Mouse (Mus musculus): ENCODE results near the gene Tanc1. TPM values are rescaled to one million over a fixed set of nuclear protein-coding genes. Genes with fewer than 3 reads are reported as not detected.
"Not testable (repeated sequence)": the region's sequence is repeated elsewhere in the genome, so short reads cannot be mapped to it uniquely, and the experiment has no call there.

The Tanc1 gene
- total and polyA plus RNA-seq, 2 experiments from 2014 or later: 2.7 to 7.3 TPM

DNA sequence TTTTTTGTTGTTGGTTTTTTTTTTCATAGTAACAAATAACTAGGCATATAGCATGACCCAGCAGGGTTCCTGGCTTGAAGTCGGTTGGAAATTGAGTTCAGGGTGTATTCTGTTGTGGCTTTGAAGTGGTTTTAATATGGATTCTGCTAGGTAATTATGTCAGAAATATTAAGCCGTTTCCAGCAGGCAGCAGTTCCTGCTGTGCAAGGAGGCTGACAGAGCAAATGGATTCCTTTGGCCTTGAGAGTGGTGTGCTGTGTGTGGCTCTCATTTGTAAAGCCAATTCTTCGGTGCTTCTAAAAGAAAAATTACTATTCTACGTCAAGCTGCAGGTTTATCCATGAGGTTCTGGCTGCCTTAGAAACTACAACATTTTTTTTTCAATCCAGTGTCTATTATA lies 228.3 kb downstream of the Tanc1 start:
- Histone ChIP-seq H3K27ac (ENCODE audit: low read depth, low read length) (peak overlapping the region; percentile 4; the same call in 1 of the 2 replicates), H3K4me3 (ENCODE audit: low read depth, low read length) (no peak overlapping the region), H3K9ac (replicated peaks; ENCODE audit: low read length, poor library complexity, severe bottlenecking) (no peak overlapping the region), H3K9me3 (ENCODE audit: low read length) (no peaks in the 10 kb centered on the region), H3K4me2 (ENCODE audit: low read depth, low read length, poor library complexity, severe bottlenecking) (no peak overlapping the region), H3K36me3 (ENCODE audit: insufficient read depth, low read length) (peaks cover 5% of the 10 kb centered on the region; the same call in 1 of the 2 replicates), H3K27me3 (ENCODE audit: insufficient read depth, low read length) (no peaks in the 10 kb centered on the region), H3K4me1 (ENCODE audit: insufficient read depth, low read length) (0 out of 2 replicates have a peak, but pooled peaks cover 5% of the 10 kb centered on the region)
- ATAC-seq (ENCODE audit: low FRiP score) (no peak), DNase-seq (ENCODE audit: low spot score) (peak; percentile 32)
- no peak for TF ChIP-seq CTCF (IDR thresholded peaks at IDR 0.05)
- 14% methylated on average over 4 of the region's 4 CpGs for WGBS

DNA sequence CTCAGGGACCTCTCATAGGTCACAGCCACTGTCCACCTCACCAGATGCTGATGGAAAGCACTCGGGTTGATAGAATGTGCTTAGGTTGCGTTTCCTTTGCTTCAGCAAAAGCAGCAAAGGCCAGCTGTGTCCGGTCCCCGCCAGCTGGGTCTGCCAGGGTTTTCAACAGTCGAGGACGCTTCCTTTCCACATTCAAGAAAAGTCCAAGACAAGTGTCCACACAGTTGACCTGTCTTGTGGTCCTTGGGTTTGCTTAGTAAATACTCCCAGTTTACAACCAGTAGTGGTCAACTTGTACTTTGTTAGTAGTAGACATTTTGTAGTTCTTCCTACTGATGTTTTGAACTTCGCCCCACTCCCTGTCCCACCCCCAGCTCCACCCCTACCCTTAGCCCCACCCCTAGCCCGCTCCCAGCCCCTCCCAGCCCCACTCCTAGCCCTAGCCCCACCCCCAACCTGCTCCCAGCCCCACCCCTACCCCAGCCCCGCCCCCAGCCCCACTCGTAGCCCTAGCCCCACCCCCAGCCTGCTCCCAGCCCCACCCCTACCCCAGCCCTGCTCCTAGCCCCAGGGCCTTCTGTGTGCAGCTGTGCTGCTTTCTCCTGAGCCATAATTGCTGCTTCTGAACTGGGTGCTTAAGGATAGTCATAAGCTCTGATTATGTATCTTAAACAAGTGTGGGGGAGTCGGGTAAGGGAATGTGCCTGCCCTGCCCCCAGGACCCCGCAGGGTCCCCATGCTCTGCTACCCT lies 229.5 kb downstream of the Tanc1 start:
- DNase-seq (ENCODE audit: low spot score): no peak
- Histone ChIP-seq H3K27me3 (ENCODE audit: insufficient read depth, low read length) (no peaks in the 10 kb centered on the region), H3K9me3 (ENCODE audit: low read length) (no peaks in the 10 kb centered on the region), H3K4me1 (ENCODE audit: insufficient read depth, low read length) (0 out of 2 replicates have a peak, but pooled peaks cover 5% of the 10 kb centered on the region), H3K36me3 (ENCODE audit: insufficient read depth, low read length) (peaks cover 2% of the 10 kb centered on the region; the same call in 1 of the 2 replicates), H3K27ac (ENCODE audit: low read depth, low read length) (0 out of 2 replicates have a peak overlapping the region, but pooled peaks have one; percentile 4), H3K9ac (replicated peaks; ENCODE audit: low read length, poor library complexity, severe bottlenecking) (no peak overlapping the region), H3K4me2 (ENCODE audit: low read depth, low read length, poor library complexity, severe bottlenecking) (no peak overlapping the region), H3K4me3 (ENCODE audit: low read depth, low read length) (no peak overlapping the region)
- ATAC-seq (ENCODE audit: low FRiP score): 0 out of 2 replicates have a peak, but pooled peaks have one; percentile 25
- 64% methylated on average over 11 of the region's 12 CpGs for WGBS
- TF ChIP-seq CTCF (IDR thresholded peaks at IDR 0.05): no peak

DNA sequence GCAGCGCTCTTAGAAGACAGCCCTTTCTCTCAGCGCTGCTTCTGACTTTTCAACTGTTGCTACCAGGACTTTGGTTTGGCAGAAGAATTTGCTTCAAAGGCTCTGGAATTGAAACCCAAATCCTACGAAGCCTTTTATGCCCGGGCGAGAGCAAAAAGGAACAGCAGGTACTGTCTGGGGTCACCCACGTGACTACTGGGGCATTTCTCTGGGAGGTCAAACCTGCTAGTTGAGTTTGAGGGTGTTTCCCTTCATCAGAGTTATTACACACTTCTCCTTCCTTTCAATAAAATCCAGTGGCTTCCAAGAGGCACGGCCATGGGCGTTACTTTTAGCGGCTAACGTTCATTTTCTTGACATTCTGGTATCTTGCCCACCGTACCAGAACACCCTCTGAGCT lies 230.1 kb downstream of the Tanc1 start:
- Histone ChIP-seq H3K36me3 (ENCODE audit: insufficient read depth, low read length) (peaks cover 2% of the 10 kb centered on the region; the same call in 1 of the 2 replicates), H3K27ac (ENCODE audit: low read depth, low read length) (no peak overlapping the region), H3K4me1 (ENCODE audit: insufficient read depth, low read length) (0 out of 2 replicates have a peak, but pooled peaks cover 5% of the 10 kb centered on the region), H3K4me3 (ENCODE audit: low read depth, low read length) (no peak overlapping the region), H3K27me3 (ENCODE audit: insufficient read depth, low read length) (no peaks in the 10 kb centered on the region), H3K9ac (replicated peaks; ENCODE audit: low read length, poor library complexity, severe bottlenecking) (no peak overlapping the region), H3K4me2 (ENCODE audit: low read depth, low read length, poor library complexity, severe bottlenecking) (no peak overlapping the region), H3K9me3 (ENCODE audit: low read length) (no peaks in the 10 kb centered on the region)
- ATAC-seq (ENCODE audit: low FRiP score) (no peak), DNase-seq (ENCODE audit: low spot score) (no peak)
- WGBS: 75% methylated on average over 11 of the region's 11 CpGs
- no peak for TF ChIP-seq CTCF (IDR thresholded peaks at IDR 0.05)

DNA sequence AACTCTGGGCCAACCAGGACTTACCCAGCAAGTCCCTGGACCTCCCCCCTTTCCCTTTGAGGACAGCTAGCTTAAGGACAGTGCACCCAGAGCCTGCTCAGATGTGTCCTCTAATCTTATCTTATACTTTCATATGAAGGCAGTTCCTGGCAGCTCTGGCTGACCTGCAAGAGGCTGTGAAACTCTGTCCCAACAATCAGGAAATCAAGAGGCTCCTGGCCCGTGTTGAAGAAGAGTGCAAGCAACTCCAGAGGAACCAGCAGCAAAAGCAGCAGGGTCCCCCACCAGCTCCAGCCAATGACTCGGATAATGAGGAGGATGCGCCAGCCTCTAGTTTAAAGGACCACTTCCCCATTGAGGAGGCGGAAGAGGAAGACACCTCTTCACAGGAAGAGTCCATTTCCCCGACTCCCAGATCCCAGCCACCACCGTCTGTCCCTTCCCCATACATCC lies 230.7 kb downstream of the Tanc1 start:
- Histone ChIP-seq H3K4me2 (ENCODE audit: low read depth, low read length, poor library complexity, severe bottlenecking) (no peak overlapping the region), H3K9ac (replicated peaks; ENCODE audit: low read length, poor library complexity, severe bottlenecking) (no peak overlapping the region), H3K9me3 (ENCODE audit: low read length) (no peaks in the 10 kb centered on the region), H3K27me3 (ENCODE audit: insufficient read depth, low read length) (no peaks in the 10 kb centered on the region), H3K36me3 (ENCODE audit: insufficient read depth, low read length) (peaks cover 1% of the 10 kb centered on the region; the same call in 1 of the 2 replicates), H3K4me3 (ENCODE audit: low read depth, low read length) (no peak overlapping the region), H3K4me1 (ENCODE audit: insufficient read depth, low read length) (0 out of 2 replicates have a peak, but pooled peaks cover 5% of the 10 kb centered on the region), H3K27ac (ENCODE audit: low read depth, low read length) (no peak overlapping the region)
- no peak for ATAC-seq (ENCODE audit: low FRiP score)
- 78% methylated on average over 6 of the region's 6 CpGs for WGBS
- no peak for TF ChIP-seq CTCF (IDR thresholded peaks at IDR 0.05)
- DNase-seq (ENCODE audit: low spot score): no peak

DNA sequence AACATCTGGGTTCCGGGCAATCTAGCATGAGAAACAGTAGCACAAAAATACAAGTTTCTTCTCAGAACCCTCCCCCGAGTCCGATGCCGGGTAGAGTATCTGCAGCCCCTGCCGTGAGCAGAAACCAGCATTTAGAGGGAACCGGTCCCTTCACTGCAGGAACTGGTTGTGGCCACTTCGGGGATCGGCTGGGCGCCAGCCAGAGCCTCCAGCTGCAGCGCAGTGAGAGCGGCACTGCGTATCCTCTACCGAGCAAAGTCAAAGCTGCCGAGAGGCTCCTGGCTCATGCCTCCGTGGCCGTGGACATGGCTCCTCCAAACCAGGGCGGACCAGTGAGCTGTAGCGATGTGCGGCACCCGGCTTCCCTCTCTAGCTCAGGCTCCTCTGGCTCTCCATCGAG lies 231.3 kb downstream of the Tanc1 start:
- Histone ChIP-seq H3K36me3 (ENCODE audit: insufficient read depth, low read length) (no peaks in the 10 kb centered on the region), H3K4me3 (ENCODE audit: low read depth, low read length) (no peak overlapping the region), H3K9me3 (ENCODE audit: low read length) (no peaks in the 10 kb centered on the region), H3K4me2 (ENCODE audit: low read depth, low read length, poor library complexity, severe bottlenecking) (no peak overlapping the region), H3K27me3 (ENCODE audit: insufficient read depth, low read length) (no peaks in the 10 kb centered on the region), H3K9ac (replicated peaks; ENCODE audit: low read length, poor library complexity, severe bottlenecking) (no peak overlapping the region), H3K27ac (ENCODE audit: low read depth, low read length) (no peak overlapping the region), H3K4me1 (ENCODE audit: insufficient read depth, low read length) (0 out of 2 replicates have a peak, but pooled peaks cover 5% of the 10 kb centered on the region)
- 77% methylated on average over 21 of the region's 21 CpGs for WGBS
- TF ChIP-seq CTCF (IDR thresholded peaks at IDR 0.05): no peak
- no peak for DNase-seq (ENCODE audit: low spot score)
- ATAC-seq (ENCODE audit: low FRiP score): no peak

DNA sequence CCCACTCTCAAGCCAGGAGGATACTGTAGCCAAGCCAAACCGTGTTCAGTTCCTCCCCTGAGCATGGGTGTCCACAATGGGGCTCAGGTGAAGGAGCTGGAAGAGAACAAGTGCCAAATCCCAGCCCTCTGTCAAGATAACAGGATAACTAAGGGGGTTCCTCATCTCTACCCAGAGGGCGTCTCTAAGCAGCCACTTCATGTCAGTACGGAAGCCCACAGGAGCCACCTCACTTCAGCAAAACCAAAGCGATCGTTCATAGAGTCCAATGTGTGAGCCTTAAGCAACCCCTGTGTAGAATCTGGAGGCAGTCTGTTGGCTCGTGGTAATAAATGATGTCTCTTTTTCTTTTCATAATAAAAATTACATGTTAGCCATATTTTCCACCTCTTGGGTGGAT lies 232.0 kb downstream of the Tanc1 start:
- Histone ChIP-seq H3K4me2 (ENCODE audit: low read depth, low read length, poor library complexity, severe bottlenecking) (no peak overlapping the region), H3K4me1 (ENCODE audit: insufficient read depth, low read length) (0 out of 2 replicates have a peak, but pooled peaks cover 5% of the 10 kb centered on the region), H3K36me3 (ENCODE audit: insufficient read depth, low read length) (no peaks in the 10 kb centered on the region), H3K9ac (replicated peaks; ENCODE audit: low read length, poor library complexity, severe bottlenecking) (no peak overlapping the region), H3K9me3 (ENCODE audit: low read length) (no peaks in the 10 kb centered on the region), H3K27ac (ENCODE audit: low read depth, low read length) (no peak overlapping the region), H3K27me3 (ENCODE audit: insufficient read depth, low read length) (no peaks in the 10 kb centered on the region), H3K4me3 (ENCODE audit: low read depth, low read length) (no peak overlapping the region)
- ATAC-seq (ENCODE audit: low FRiP score) (no peak), DNase-seq (ENCODE audit: low spot score) (no peak)
- TF ChIP-seq CTCF (IDR thresholded peaks at IDR 0.05): no peak
- WGBS: 87% methylated on average over 6 of the region's 6 CpGs

DNA sequence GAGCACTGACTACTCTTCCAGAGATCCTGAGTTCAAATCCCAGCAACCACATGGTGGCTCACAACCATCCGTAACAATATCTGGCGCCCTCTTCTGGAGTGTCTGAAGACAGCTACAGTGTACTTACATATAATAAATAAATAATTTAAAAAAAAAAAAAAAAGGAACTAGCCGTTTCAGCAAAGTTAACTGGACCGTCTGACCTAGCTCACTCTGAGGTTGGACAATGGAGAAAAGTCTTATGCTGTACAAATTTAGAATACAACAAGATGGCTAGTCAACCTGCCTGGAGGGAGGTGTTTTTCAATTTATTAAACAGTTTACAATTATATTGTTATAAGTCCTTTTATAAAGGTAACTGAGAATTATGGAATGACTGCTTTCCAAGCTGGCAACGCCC lies 240.0 kb downstream of the Tanc1 start:
- DNase-seq (ENCODE audit: low spot score); ATAC-seq (ENCODE audit: low FRiP score); H3K9ac ChIP-seq (replicated peaks; ENCODE audit: low read length, poor library complexity, severe bottlenecking); H3K4me3 ChIP-seq (ENCODE audit: low read depth, low read length); H3K4me2 ChIP-seq (ENCODE audit: low read depth, low read length, poor library complexity, severe bottlenecking); H3K4me1 ChIP-seq (ENCODE audit: insufficient read depth, low read length); H3K27me3 ChIP-seq (ENCODE audit: insufficient read depth, low read length); H3K27ac ChIP-seq (ENCODE audit: low read depth, low read length); H3K36me3 ChIP-seq (ENCODE audit: insufficient read depth, low read length); H3K9me3 ChIP-seq (ENCODE audit: low read length): not testable (repeated sequence)
- 84% methylated on average over 3 of the region's 5 CpGs for WGBS

All from midbrain, postnatal 0 days (tissue).